Mouse (Mus musculus): ENCODE results near the gene Accs. TPM values are rescaled to one million over a fixed set of nuclear protein-coding genes. Genes with fewer than 3 reads are reported as not detected.

Accs gene
- polyA plus RNA-seq, 1 experiment from 2014 or later = 5.3 TPM

DNA sequence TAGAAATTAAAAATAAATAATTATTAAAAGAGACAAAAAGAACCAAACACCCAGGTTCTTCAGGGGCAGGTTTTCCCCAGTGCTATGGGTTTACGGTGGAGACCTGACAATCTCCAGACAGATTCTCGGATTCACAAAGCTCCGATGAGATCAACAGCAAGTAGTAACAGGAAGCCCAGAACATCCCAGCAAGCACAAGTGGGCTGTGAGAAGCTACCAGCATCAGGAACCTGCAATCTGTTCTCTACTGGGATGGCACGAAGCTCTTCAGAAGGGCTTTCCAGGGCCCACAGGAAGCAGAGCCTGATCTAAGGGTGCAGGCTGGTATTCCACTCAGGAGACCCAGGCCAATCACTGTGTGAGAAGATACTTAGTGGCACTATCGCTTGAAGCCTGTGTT lies 61.2 kb downstream of the Accs start:
- Histone ChIP-seq H3K4me2 (no peak overlapping the region), H3K9me3 (no peaks in the 10 kb centered on the region), H3K36me3 (no peaks in the 10 kb centered on the region), H3K4me3 (replicated peaks) (no peak overlapping the region), H3K27me3 (replicated peaks) (no peaks in the 10 kb centered on the region), H3K27ac (no peak overlapping the region), H3K9ac (no peak overlapping the region), H3K4me1 (peaks cover 16% of the 10 kb centered on the region; the same call in 1 of the 2 replicates)
- WGBS = 79% methylated on average over 5 of the region's 5 CpGs
- ATAC-seq (ENCODE audit: insufficient read depth, low FRiP score, low read depth) = no peak

DNA sequence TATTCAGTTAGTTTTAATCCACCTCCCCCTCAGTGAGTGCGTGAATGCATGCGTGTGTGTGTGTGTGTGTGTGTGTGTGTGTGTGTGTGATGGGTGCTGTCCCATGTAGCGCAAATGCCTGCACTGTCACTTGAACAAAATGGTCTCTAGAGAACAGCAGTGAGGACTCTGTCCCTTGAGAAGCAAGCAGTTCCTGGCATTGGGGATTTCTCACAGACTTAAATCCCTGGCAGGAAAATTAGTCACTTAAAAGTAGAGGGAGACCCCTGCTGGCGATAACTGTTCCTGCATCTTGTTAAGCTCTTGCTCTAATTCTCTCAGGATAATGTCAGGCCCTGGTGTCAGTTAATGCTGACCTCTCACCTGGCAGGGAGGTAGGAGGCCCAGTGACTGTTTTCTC lies 63.6 kb downstream of the Accs start:
- Histone ChIP-seq H3K4me2 (no peak overlapping the region), H3K27me3 (replicated peaks) (no peaks in the 10 kb centered on the region), H3K9me3 (no peaks in the 10 kb centered on the region), H3K4me1 (peaks cover 5% of the 10 kb centered on the region; the same call in 1 of the 2 replicates), H3K27ac (no peak overlapping the region), H3K9ac (no peak overlapping the region), H3K4me3 (replicated peaks) (no peak overlapping the region), H3K36me3 (no peaks in the 10 kb centered on the region)
- WGBS = 44% methylated on average over 4 of the region's 4 CpGs
- no peak for ATAC-seq (ENCODE audit: insufficient read depth, low FRiP score, low read depth)

DNA sequence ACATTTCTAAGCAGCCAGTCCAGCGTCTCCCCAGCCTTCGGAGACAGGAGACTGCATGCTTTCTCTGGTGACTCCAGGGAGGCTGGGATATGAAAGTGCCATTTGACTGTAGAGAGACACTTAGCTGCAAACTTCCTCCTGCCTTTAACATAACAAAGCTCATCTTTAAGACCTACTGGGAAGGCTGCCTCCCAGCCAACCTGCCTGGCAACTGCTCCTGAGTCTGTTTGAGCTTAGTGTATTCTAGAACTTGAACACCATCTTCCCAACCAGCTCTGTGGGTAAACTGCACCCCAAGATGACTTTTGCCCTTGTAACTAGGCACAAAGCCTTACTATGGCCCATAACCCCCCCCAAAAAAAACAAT lies 64.3 kb downstream of the Accs start:
- Histone ChIP-seq H3K9ac (no peak overlapping the region), H3K36me3 (no peaks in the 10 kb centered on the region), H3K4me3 (replicated peaks) (no peak overlapping the region), H3K27ac (no peak overlapping the region), H3K27me3 (replicated peaks) (no peaks in the 10 kb centered on the region), H3K9me3 (no peaks in the 10 kb centered on the region), H3K4me2 (no peak overlapping the region), H3K4me1 (no peaks in the 10 kb centered on the region)
- WGBS = 53% methylated on average over 2 of the region's 2 CpGs
- ATAC-seq (ENCODE audit: insufficient read depth, low FRiP score, low read depth) = no peak

DNA sequence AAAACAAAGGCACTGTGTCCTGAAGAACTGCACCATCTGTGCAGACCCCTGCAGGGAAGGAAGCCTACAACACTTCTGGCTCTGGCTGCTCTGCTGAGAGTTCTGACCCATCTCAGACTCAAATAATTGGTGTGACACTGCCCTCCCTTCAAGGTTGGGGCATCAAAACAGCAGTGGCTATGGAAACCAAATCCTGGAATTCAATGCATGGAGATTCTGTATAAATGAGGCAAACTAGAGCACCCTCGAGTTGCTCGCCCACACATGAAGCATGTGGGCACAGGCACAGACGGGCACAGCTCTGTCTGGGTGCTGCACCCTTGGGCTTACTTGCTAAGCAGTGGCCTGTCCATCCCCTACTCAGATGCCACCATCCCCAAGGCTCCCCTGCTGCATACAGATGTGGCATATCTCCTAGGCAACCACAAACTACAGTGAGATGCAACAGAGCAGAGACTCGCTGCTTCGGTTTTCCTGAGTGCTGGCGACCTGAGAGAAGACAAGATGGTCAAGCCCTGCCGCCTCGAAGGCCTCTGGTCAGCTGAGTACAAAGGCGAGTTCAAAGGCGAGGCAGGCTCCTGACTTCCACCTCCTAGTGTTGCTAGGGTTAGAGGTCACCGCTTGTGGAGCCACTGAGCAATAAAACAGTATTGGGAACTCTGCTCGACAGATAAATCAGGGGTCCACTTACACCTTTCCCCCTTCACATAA lies 64.9 kb downstream of the Accs start:
- Histone ChIP-seq H3K4me1 (peaks cover under 1% of the 10 kb centered on the region; the same call in 1 of the 2 replicates), H3K4me3 (replicated peaks) (no peak overlapping the region), H3K9me3 (no peaks in the 10 kb centered on the region), H3K27me3 (replicated peaks) (no peaks in the 10 kb centered on the region), H3K4me2 (no peak overlapping the region), H3K27ac (no peak overlapping the region), H3K9ac (no peak overlapping the region), H3K36me3 (no peaks in the 10 kb centered on the region)
- ATAC-seq (ENCODE audit: insufficient read depth, low FRiP score, low read depth) = no peak
- 54% methylated on average over 12 of the region's 12 CpGs for WGBS

GRCm38 (mm10) chr2:93783926-93784539 lies 65.7 kb downstream of the Accs start:
- Histone ChIP-seq H3K9me3 (no peaks in the 10 kb centered on the region), H3K9ac (no peak overlapping the region), H3K27me3 (replicated peaks) (no peaks in the 10 kb centered on the region), H3K36me3 (no peaks in the 10 kb centered on the region), H3K4me3 (replicated peaks) (no peak overlapping the region), H3K4me1 (peaks cover 9% of the 10 kb centered on the region; the same call in 1 of the 2 replicates), H3K4me2 (no peak overlapping the region), H3K27ac (no peak overlapping the region)
- WGBS = 73% methylated on average over 9 of the region's 9 CpGs
- no peak for ATAC-seq (ENCODE audit: insufficient read depth, low FRiP score, low read depth)

Other genes starting within 250 kb of the Accs start
- gene Alx4, start 207.6 kb downstream of the Accs start, polyA plus RNA-seq (2015; fragmentation: Nextera tagmentation; extraction: Ambion mirVana) = 0.17 and 0.19 TPM in 2 replicates
- 102 and 109 TPM in 2 replicates for gene Ext2, start 27.4 kb downstream of the Accs start, polyA plus RNA-seq (2015; fragmentation: Nextera tagmentation; extraction: Ambion mirVana)
- 0.31 TPM in 1 of 2 replicates, not detected in the other for gene Accsl, start 19.2 kb upstream of the Accs start, polyA plus RNA-seq (2015; fragmentation: Nextera tagmentation; extraction: Ambion mirVana)
- gene Gm13889, start 107.3 kb upstream of the Accs start, polyA plus RNA-seq (2015; fragmentation: Nextera tagmentation; extraction: Ambion mirVana) = 19.0 and 26.4 TPM in 2 replicates
- gene Gm27027, start 146.4 kb upstream of the Accs start, polyA plus RNA-seq (2015; fragmentation: Nextera tagmentation; extraction: Ambion mirVana) = not detected in 2 replicates
- gene Alkbh3, start 160.9 kb upstream of the Accs start, polyA plus RNA-seq (2015; fragmentation: Nextera tagmentation; extraction: Ambion mirVana) = 62.7 TPM in 2 replicates

Data from stomach, embryonic 15.5 days (tissue).